Mouse (Mus musculus): ENCODE data around the gene Hkdc1. TPM values are rescaled to one million over a fixed set of nuclear protein-coding genes. Genes with fewer than 3 reads are reported as not detected.

Gene Hkdc1
- total RNA-seq, 2 experiments from 2014 or later = 5.0 to 6.4 TPM

GRCm38 (mm10) chr10:62380936-62381335, 41.4 kb downstream of the Hkdc1 start:
- DNase-seq (ENCODE audit: low spot score in 2 of 2) = no peak

GRCm38 (mm10) chr10:62379808-62380207, 42.5 kb downstream of the Hkdc1 start, which contains the start of gene Hk1:
Gene Hk1 (minus strand): TSS chr10:62379908.
- no peak for DNase-seq (ENCODE audit: low spot score in 2 of 2)

- no peak for DNase-seq (ENCODE audit: low spot score in 2 of 2)
These were observed 63.5 kb downstream of the Hkdc1 start for GRCm38 (mm10) chr10:62358827-62359226.

- peak; percentile 57 to 74 for DNase-seq (ENCODE audit: low spot score in 2 of 2)
These were observed 66.1 kb downstream of the Hkdc1 start for GRCm38 (mm10) chr10:62356105-62356730.

- no peak for DNase-seq (ENCODE audit: low spot score in 2 of 2)
These were observed 77.1 kb downstream of the Hkdc1 start for GRCm38 (mm10) chr10:62345147-62345546.

GRCm38 (mm10) chr10:62344004-62344752, 78.1 kb downstream of the Hkdc1 start:
- DNase-seq (ENCODE audit: low spot score in 2 of 2) = no peak

- no peak for DNase-seq (ENCODE audit: low spot score in 2 of 2)
These were observed 79.8 kb downstream of the Hkdc1 start for GRCm38 (mm10) chr10:62342512-62342911.

- DNase-seq (ENCODE audit: low spot score in 2 of 2) = no peak
These were observed 80.3 kb downstream of the Hkdc1 start for GRCm38 (mm10) chr10:62341956-62342355.

GRCm38 (mm10) chr10:62340991-62341390, 81.3 kb downstream of the Hkdc1 start:
- no peak for DNase-seq (ENCODE audit: low spot score in 2 of 2)

GRCm38 (mm10) chr10:62340095-62340731, 82.1 kb downstream of the Hkdc1 start:
- DNase-seq (ENCODE audit: low spot score in 2 of 2) = peak; percentile 96 to 97

GRCm38 (mm10) chr10:62339211-62340094, 82.8 kb downstream of the Hkdc1 start:
- DNase-seq (ENCODE audit: low spot score in 2 of 2) = peak; percentile 53 to 54

- DNase-seq (ENCODE audit: low spot score in 2 of 2) = no peak
These were observed 83.7 kb downstream of the Hkdc1 start for GRCm38 (mm10) chr10:62338626-62339025.

GRCm38 (mm10) chr10:62338176-62338575, 84.1 kb downstream of the Hkdc1 start:
- no peak for DNase-seq (ENCODE audit: low spot score in 2 of 2)

- no peak for DNase-seq (ENCODE audit: low spot score in 2 of 2)
These were observed 85.4 kb downstream of the Hkdc1 start for GRCm38 (mm10) chr10:62336601-62337578.

GRCm38 (mm10) chr10:62335423-62335776, 86.9 kb downstream of the Hkdc1 start:
- no peak for DNase-seq (ENCODE audit: low spot score in 2 of 2)

- no peak for DNase-seq (ENCODE audit: low spot score in 2 of 2)
These were observed 87.4 kb downstream of the Hkdc1 start for GRCm38 (mm10) chr10:62334686-62335422.

GRCm38 (mm10) chr10:62333269-62333668, 89.0 kb downstream of the Hkdc1 start:
- DNase-seq (ENCODE audit: low spot score in 2 of 2) = no peak
